Mouse (Mus musculus) E14TG2a.4 (cell line): ENCODE measurements around the gene Gpsm1.

Experiments
- CTCF ChIP-seq: conservative IDR thresholded peaks from 2 replicates; pipeline ENCODE4 v1.5.1; 2014; ENCODE audit warnings: low read length
- NANOG ChIP-seq: IDR thresholded peaks from 2 replicates; pipeline ENCODE4 v1.6.1; 2014; ENCODE audit warnings: borderline replicate concordance, low read length, mixed read lengths
- POU5F1 ChIP-seq: IDR thresholded peaks from 2 replicates; pipeline ENCODE4 v1.6.1; 2014; ENCODE audit warnings: low read length, borderline replicate concordance

GRCm38 (mm10) chr2:26302005-26302503 is 13.3 kb upstream of the Gpsm1 start:
- TF ChIP-seq POU5F1 = no peak
- no peak for TF ChIP-seq CTCF
- no peak for TF ChIP-seq NANOG
